Mouse (Mus musculus) kidney, adult 2 months (tissue): Measurements from ENCODE around the gene Spata7.

ENCODE experiments used
- CTCF ChIP-seq: fragments of 200-500 bp; conservative IDR thresholded peaks from 2 replicates; pipeline ENCODE4 v1.5.1; 2011; ENCODE audit warnings: low read depth, mild to moderate bottlenecking, control low read depth, low read length, moderate library complexity, mixed read lengths; ENCODE audit not compliant: insufficient read depth, insufficient read length
- POLR2A ChIP-seq: fragments of 200-500 bp; IDR thresholded peaks from one replicate; pipeline ENCODE4 v1.6.1; 2011; ENCODE audit warnings: low read depth, low read length, control low read depth

- TF ChIP-seq CTCF (no peak), POLR2A (no peak)
Observed at GRCm38 (mm10) chr12:98683171-98683570, 55.2 kb downstream of the Spata7 start.
